Mouse (Mus musculus) bone marrow, adult 2 months (tissue): ENCODE measurements around the gene Galp. TPM values are rescaled to one million over a fixed set of nuclear protein-coding genes. Genes with fewer than 3 reads are reported as not detected.
A peak's percentile ranks its signal among the peaks of the same experiment; 100 is the strongest.
"Not testable (repeated sequence)": the region's sequence is repeated elsewhere in the genome, so short reads cannot be mapped to it uniquely, and the experiment has no call there.

Experiments
- H3K27ac ChIP-seq: fragments of 200-500 bp; 2 replicates; pipeline ENCODE4 v1.5.1; 2012; ENCODE audit warnings: low read depth, mild to moderate bottlenecking, control low read depth, inconsistent platforms, low read length; ENCODE audit not compliant: control insufficient read depth, poor library complexity, insufficient read depth
- H3K4me1 ChIP-seq: fragments of 200-500 bp; 2 replicates; pipeline ENCODE4 v1.6.1; 2011; ENCODE audit warnings: low read length; ENCODE audit not compliant: control insufficient read depth, insufficient read depth
- H3K4me3 ChIP-seq: fragments of 200-500 bp; replicated peaks from 2 replicates; pipeline ENCODE3; 2011; ENCODE audit warnings: mild to moderate bottlenecking, low read depth, low read length, control low read depth; ENCODE audit not compliant: control insufficient read depth
- CTCF ChIP-seq: fragments of 200-500 bp; IDR thresholded peaks from 2 replicates; pipeline ENCODE4 v1.5.1; 2011; ENCODE audit warnings: low read length, control low read depth; ENCODE audit not compliant: control insufficient read depth, insufficient read depth
- POLR2A ChIP-seq: fragments of 200-500 bp; IDR thresholded peaks from 2 replicates; pipeline ENCODE4 v1.6.1; 2011; ENCODE audit warnings: low read depth, mild to moderate bottlenecking, control low read depth, low read length, borderline replicate concordance; ENCODE audit not compliant: control insufficient read depth
- WGBS: fragments of 180-500 bp; shearing (Covaris S2); methylation state at CpG from one replicate; pipeline ENCODE4 v1.1.7; 2018; 5-methylcytosine and 5-hydroxymethylcytosine counted together
- polyA plus RNA-seq: library from polyadenylated mRNA; stranded (reverse); fragments of >200 nt; gene quantifications from 2 replicates; pipeline ENCODE4 v1.2.4, GENCODE M21; 2011; ENCODE audit warnings: low replicate concordance; ENCODE audit not compliant: missing spikeins, insufficient read depth, insufficient read length

The Galp gene
- polyA plus RNA-seq, 1 experiment = not detected

- 52% methylated on average over 3 of the region's 3 CpGs for WGBS
- no peak overlapping the region for H3K4me3 ChIP-seq
- no peaks in the 10 kb centered on the region for H3K4me1 ChIP-seq
- no peak for TF ChIP-seq POLR2A
- no peak for TF ChIP-seq CTCF
- H3K27ac ChIP-seq = no peak overlapping the region
Observed at GRCm38 (mm10) chr7:6220147-6220546, 23.3 kb downstream of the Galp start.

GRCm38 (mm10) chr7:6221978-6222377 lies 25.1 kb downstream of the Galp start, which contains the start of gene Zscan5b:
Zscan5b (plus strand) TSS chr7:6222278.
- Histone ChIP-seq H3K4me3 (no peak within 1 kb of the TSS), H3K27ac (no peak within 1 kb of the TSS), H3K4me1 (no peaks in the 10 kb centered on the region)
- TF ChIP-seq POLR2A (no peak), CTCF (no peak)
- 91% methylated on average over 12 of the region's 12 CpGs for WGBS

GRCm38 (mm10) chr7:6228491-6228890 lies 31.6 kb downstream of the Galp start:
- not testable (repeated sequence) for H3K4me3 ChIP-seq, H3K27ac ChIP-seq, H3K4me1 ChIP-seq
- WGBS = 49% methylated on average over 8 of the region's 8 CpGs

- 49% methylated on average over 11 of the region's 11 CpGs for WGBS
- Histone ChIP-seq H3K4me3 (no peak overlapping the region), H3K27ac (no peak overlapping the region), H3K4me1 (no peaks in the 10 kb centered on the region)
- TF ChIP-seq POLR2A = no peak
- TF ChIP-seq CTCF = no peak
Observed at GRCm38 (mm10) chr7:6239787-6240186, 42.9 kb downstream of the Galp start.

- TF ChIP-seq CTCF = peak; percentile 60
- 7% methylated on average over 1 of the region's 1 CpGs for WGBS
- H3K4me3 ChIP-seq, H3K4me1 ChIP-seq, H3K27ac ChIP-seq: not testable (repeated sequence)
Observed at GRCm38 (mm10) chr7:6240841-6241425, 44.0 kb downstream of the Galp start.

- WGBS = 44% methylated on average over 11 of the region's 11 CpGs
- Histone ChIP-seq H3K27ac (no peak overlapping the region), H3K4me3 (no peak overlapping the region), H3K4me1 (no peaks in the 10 kb centered on the region)
- TF ChIP-seq CTCF = no peak
- no peak for TF ChIP-seq POLR2A
Observed at GRCm38 (mm10) chr7:6244361-6245292, 47.7 kb downstream of the Galp start.

- no peak for TF ChIP-seq POLR2A
- TF ChIP-seq CTCF = no peak
- no peak within 1 kb of the TSS for H3K4me3 ChIP-seq
- H3K4me1 ChIP-seq = no peaks in the 10 kb centered on the region
- 76% methylated on average over 6 of the region's 6 CpGs for whole genome bisulfite sequencing
- no peak within 1 kb of the TSS for H3K27ac ChIP-seq
Observed at GRCm38 (mm10) chr7:6252410-6252809, 55.5 kb downstream of the Galp start, which contains the start of gene Epp13. Epp13 (plus strand) TSS chr7:6252710.

GRCm38 (mm10) chr7:6254451-6254850 lies 57.6 kb downstream of the Galp start:
- H3K4me3 ChIP-seq = no peak overlapping the region
- TF ChIP-seq POLR2A = no peak
- no peak for TF ChIP-seq CTCF
- H3K4me1 ChIP-seq = no peaks in the 10 kb centered on the region
- WGBS = 88% methylated on average over 5 of the region's 5 CpGs
- no peak overlapping the region for H3K27ac ChIP-seq
